Mouse (Mus musculus) lung, postnatal 0 days (tissue): Measurements from ENCODE around the gene Efna5. TPM values are rescaled to one million over a fixed set of nuclear protein-coding genes. Genes with fewer than 3 reads are reported as not detected.

Experiments
- ATAC-seq: fragments of 200-750 bp; cut with Nextera tagmentation; 2 replicates; pipeline ENCODE4 v1.8.0; 2017; ENCODE audit warnings: moderate library complexity
- DNase-seq: peaks from one replicate; pipeline ENCODE4 v3.0.0-alpha.2; 2016; ENCODE audit warnings: low spot score
- H3K27ac ChIP-seq: fragments of 300-500 bp; sonication (generic); 2 replicates; pipeline ENCODE4 v1.5.1; 2014; ENCODE audit warnings: antibody characterized with exemption, mild to moderate bottlenecking, low read length, mixed read lengths
- H3K27me3 ChIP-seq: fragments of 300-500 bp; sonication (generic); replicated peaks from 2 replicates; pipeline ENCODE4 v1.6.1; 2014; ENCODE audit warnings: low read length, mixed read lengths; ENCODE audit not compliant: insufficient read depth
- H3K36me3 ChIP-seq: fragments of 300-500 bp; sonication (generic); 2 replicates; pipeline ENCODE4 v1.6.1; 2014; ENCODE audit warnings: low read length, mixed read lengths; ENCODE audit not compliant: insufficient read depth
- H3K4me1 ChIP-seq: fragments of 300-500 bp; sonication (generic); 2 replicates; pipeline ENCODE4 v1.6.1; 2014; ENCODE audit warnings: antibody characterized with exemption, low read depth, low read length, mixed read lengths; ENCODE audit not compliant: insufficient read depth
- H3K4me2 ChIP-seq: fragments of 300-500 bp; sonication (generic); replicated peaks from 2 replicates; pipeline ENCODE4 v1.6.1; 2014; ENCODE audit warnings: low read depth, mild to moderate bottlenecking, low read length, moderate library complexity, mixed read lengths
- H3K4me3 ChIP-seq: fragments of 300-500 bp; sonication (generic); 2 replicates; pipeline ENCODE4 v1.5.1; 2014; ENCODE audit warnings: low read depth, low read length
- H3K9ac ChIP-seq: fragments of 300-500 bp; sonication (generic); replicated peaks from 2 replicates; pipeline ENCODE4 v1.6.1; 2014; ENCODE audit warnings: low read depth, mild to moderate bottlenecking
- H3K9me3 ChIP-seq: fragments of 300-500 bp; sonication (generic); 2 replicates; pipeline ENCODE4 v1.6.1; 2016; ENCODE audit warnings: low read length, mixed read lengths
- CTCF ChIP-seq: IDR thresholded peaks from 2 replicates; pipeline ENCODE4 v1.5.1; 2016; ENCODE audit warnings: antibody characterized with exemption, mild to moderate bottlenecking
- EP300 ChIP-seq: IDR thresholded peaks from 2 replicates; pipeline ENCODE4 v1.6.1; 2016; ENCODE audit warnings: antibody characterized with exemption, mild to moderate bottlenecking, control low read depth
- whole genome bisulfite sequencing: fragments of 180-500 bp; shearing (Covaris S2); extraction: QIAGEN DNeasy Blood & Tissue Kit; methylation state at CpG from one replicate; pipeline ENCODE4 v1.1.7; 2014; 5-methylcytosine and 5-hydroxymethylcytosine counted together
- polyA plus RNA-seq: library from polyadenylated mRNA; unstranded; fragments of >200 nt; fragmentation: Nextera tagmentation; extraction: Ambion mirVana; gene quantifications from 2 replicates; pipeline ENCODE4 v1.2.1, GENCODE M21; 2015

Gene Efna5
- polyA plus RNA-seq, 1 experiment from 2014 or later: 6.7 TPM

- Histone ChIP-seq H3K4me3 (no peak overlapping the region), H3K9me3 (no peaks in the 10 kb centered on the region), H3K27ac (no peak overlapping the region), H3K9ac (no peak overlapping the region), H3K27me3 (no peaks in the 10 kb centered on the region), H3K36me3 (no peaks in the 10 kb centered on the region), H3K4me2 (no peak overlapping the region), H3K4me1 (no peaks in the 10 kb centered on the region)
- ATAC-seq: no peak
- no peak for DNase-seq
- 86% methylated on average over 6 of the region's 6 CpGs for WGBS
- no peak for TF ChIP-seq EP300
- no peak for TF ChIP-seq CTCF
These were observed 214.4 kb downstream of the Efna5 start for GRCm38 (mm10) chr17:62666761-62667160.

- H3K36me3 ChIP-seq: no peaks in the 10 kb centered on the region
- H3K27ac ChIP-seq: no peak overlapping the region
- ATAC-seq (no peak), DNase-seq (no peak)
- WGBS: 84% methylated on average over 7 of the region's 7 CpGs
- no peaks in the 10 kb centered on the region for H3K9me3 ChIP-seq
- H3K4me2 ChIP-seq: no peak overlapping the region
- H3K9ac ChIP-seq: no peak overlapping the region
- no peaks in the 10 kb centered on the region for H3K27me3 ChIP-seq
- no peak for TF ChIP-seq CTCF
- no peak for TF ChIP-seq EP300
- no peak overlapping the region for H3K4me3 ChIP-seq
- H3K4me1 ChIP-seq: no peaks in the 10 kb centered on the region
These were observed 215.3 kb downstream of the Efna5 start for GRCm38 (mm10) chr17:62665823-62666222.

DNA sequence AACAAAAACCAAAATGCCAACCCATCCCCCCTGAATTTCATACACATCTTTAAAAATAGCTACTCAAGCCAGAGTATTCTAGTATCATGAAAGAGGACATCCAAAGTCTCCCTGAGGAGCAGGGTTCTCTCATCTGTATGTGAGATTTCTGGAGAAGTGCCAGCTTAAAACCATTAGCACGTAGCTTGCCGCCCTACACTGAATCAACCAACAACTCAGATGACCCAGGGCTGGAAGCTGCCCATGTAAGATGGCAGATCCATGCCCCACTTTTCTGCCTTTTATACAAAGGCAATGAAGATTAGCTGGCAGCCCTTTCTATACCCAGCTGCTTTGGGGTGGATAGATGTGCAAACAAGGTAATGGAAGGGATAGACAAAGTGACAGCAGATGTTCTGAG is 216.4 kb downstream of the Efna5 start:
- Histone ChIP-seq H3K4me2 (no peak overlapping the region), H3K9ac (no peak overlapping the region), H3K27me3 (no peaks in the 10 kb centered on the region), H3K4me1 (no peaks in the 10 kb centered on the region), H3K4me3 (no peak overlapping the region), H3K36me3 (no peaks in the 10 kb centered on the region), H3K9me3 (no peaks in the 10 kb centered on the region), H3K27ac (no peak overlapping the region)
- WGBS: 60% methylated on average over 2 of the region's 2 CpGs
- no peak for TF ChIP-seq EP300
- no peak for TF ChIP-seq CTCF
- DNase-seq: no peak
- ATAC-seq: no peak

GRCm38 (mm10) chr17:62661801-62662200 is 219.3 kb downstream of the Efna5 start:
- Histone ChIP-seq H3K4me2 (no peak overlapping the region), H3K9me3 (no peaks in the 10 kb centered on the region), H3K36me3 (no peaks in the 10 kb centered on the region), H3K4me1 (no peaks in the 10 kb centered on the region), H3K9ac (no peak overlapping the region), H3K27me3 (no peaks in the 10 kb centered on the region), H3K27ac (no peak overlapping the region), H3K4me3 (no peak overlapping the region)
- TF ChIP-seq EP300 (no peak), CTCF (no peak)
- DNase-seq (peak; percentile 4), ATAC-seq (no peak)
- WGBS: 29% methylated on average over 7 of the region's 7 CpGs

GRCm38 (mm10) chr17:62659501-62660175 is 221.5 kb downstream of the Efna5 start:
- no peaks in the 10 kb centered on the region for H3K36me3 ChIP-seq
- TF ChIP-seq EP300 (no peak), CTCF (no peak)

GRCm38 (mm10) chr17:62657832-62658630 is 223.1 kb downstream of the Efna5 start:
- ATAC-seq (no peak), DNase-seq (no peak)
- H3K27ac ChIP-seq: no peak overlapping the region
- no peaks in the 10 kb centered on the region for H3K27me3 ChIP-seq
- no peak overlapping the region for H3K9ac ChIP-seq
- 57% methylated on average over 12 of the region's 12 CpGs for WGBS
- H3K36me3 ChIP-seq: no peaks in the 10 kb centered on the region
- no peak overlapping the region for H3K4me2 ChIP-seq
- no peak overlapping the region for H3K4me3 ChIP-seq
- no peak for TF ChIP-seq EP300
- no peaks in the 10 kb centered on the region for H3K9me3 ChIP-seq
- H3K4me1 ChIP-seq: no peaks in the 10 kb centered on the region

More at GRCm38 (mm10) chr17:62659501-62660175, 221.5 kb downstream of the Efna5 start:
- H3K27ac ChIP-seq: no peak overlapping the region
- H3K4me2 ChIP-seq: no peak overlapping the region
- no peaks in the 10 kb centered on the region for H3K27me3 ChIP-seq
- DNase-seq: no peak
- no peaks in the 10 kb centered on the region for H3K9me3 ChIP-seq
- ATAC-seq: no peak
- WGBS: 88% methylated on average over 14 of the region's 14 CpGs
- no peaks in the 10 kb centered on the region for H3K4me1 ChIP-seq
- H3K4me3 ChIP-seq: no peak overlapping the region
- H3K9ac ChIP-seq: no peak overlapping the region
